Mouse (Mus musculus): Measurements from ENCODE around the gene Gtpbp8. TPM values are rescaled to one million over a fixed set of nuclear protein-coding genes. Genes with fewer than 3 reads are reported as not detected.

The Gtpbp8 gene
- polyA plus RNA-seq, 1 experiment = 16.9 TPM

DNA sequence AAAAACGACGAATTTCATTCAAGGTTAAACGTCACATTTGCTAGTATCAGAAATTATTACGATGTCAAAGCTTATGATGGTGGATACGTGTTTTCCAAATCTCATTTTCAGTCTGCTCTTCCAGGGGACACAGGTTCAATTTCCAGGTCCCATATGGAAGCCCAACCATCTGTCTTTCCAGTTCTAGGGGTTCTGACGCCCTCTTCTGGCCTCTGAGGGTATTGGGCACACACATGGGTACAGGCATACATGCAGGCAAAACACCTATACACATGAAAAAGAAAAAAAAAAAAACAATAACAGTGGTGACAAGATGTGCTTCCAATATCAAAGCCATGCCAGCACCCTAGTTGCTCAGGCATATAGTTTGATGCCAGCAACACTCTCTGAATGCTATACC lies 52.5 kb downstream of the Gtpbp8 start:
- TF ChIP-seq POLR2A (IDR thresholded peaks at IDR 0.05; ENCODE audit: extremely low read depth, insufficient read depth, low read length) = no peak
- H3K4me1 ChIP-seq (ENCODE audit: control insufficient read depth, insufficient read depth, low read length) = no peaks in the 10 kb centered on the region
- no peak overlapping the region for H3K27ac ChIP-seq (ENCODE audit: insufficient read depth, low read length)
- no peak overlapping the region for H3K4me3 ChIP-seq (ENCODE audit: insufficient read depth, low read length)

DNA sequence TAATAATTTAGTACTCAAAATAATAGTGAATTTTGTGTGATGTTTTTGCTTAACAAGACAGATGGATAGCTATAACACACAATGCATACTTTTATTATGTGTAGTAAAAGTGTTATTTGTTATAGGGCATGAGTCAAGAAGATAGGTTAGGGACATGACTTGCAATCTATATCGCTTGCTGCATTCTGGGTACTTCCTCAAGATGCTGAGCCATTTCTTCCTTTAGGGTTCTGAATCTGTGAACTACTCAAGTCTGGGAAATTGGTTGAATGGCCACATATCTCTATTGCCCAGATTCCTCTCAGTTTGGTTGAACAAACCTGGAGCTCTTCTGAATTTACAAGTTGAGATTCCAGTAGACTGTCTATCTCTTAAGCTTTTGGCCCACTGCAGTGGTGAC lies 53.6 kb downstream of the Gtpbp8 start:
- Histone ChIP-seq H3K4me3 (ENCODE audit: insufficient read depth, low read length) (no peak overlapping the region), H3K4me1 (ENCODE audit: control insufficient read depth, insufficient read depth, low read length) (no peaks in the 10 kb centered on the region), H3K27ac (ENCODE audit: insufficient read depth, low read length) (no peak overlapping the region)
- TF ChIP-seq POLR2A (IDR thresholded peaks at IDR 0.05; ENCODE audit: extremely low read depth, insufficient read depth, low read length) = no peak

DNA sequence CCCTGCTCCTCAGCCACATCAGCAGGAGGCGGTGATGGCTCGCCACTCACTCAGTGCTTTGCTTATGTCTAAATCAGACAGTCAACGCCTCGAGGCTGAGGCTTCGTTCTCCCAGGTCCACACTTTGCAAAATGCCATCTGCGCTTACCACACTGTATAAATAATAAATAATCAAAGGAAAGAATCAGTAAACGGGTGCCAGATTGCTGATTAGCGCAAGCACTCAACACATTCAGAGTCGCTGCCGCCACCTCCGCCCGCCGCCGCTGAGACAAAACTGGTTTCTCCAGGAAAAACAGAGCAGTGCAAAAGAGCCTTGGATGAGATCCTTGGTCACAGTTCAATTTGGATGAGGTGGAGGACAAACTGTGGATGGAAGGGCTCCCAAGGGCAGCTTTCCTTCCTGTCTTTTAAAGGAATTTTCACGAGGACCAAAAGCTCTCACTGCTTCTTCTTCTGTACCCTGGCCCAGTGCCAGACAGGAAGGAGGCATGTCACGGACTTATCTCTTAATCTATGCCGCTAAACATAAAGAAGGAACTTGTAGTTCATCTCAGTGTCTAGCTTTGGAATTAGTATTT lies 54.5 kb downstream of the Gtpbp8 start:
- H3K4me3 ChIP-seq (ENCODE audit: insufficient read depth, low read length) = no peak overlapping the region
- TF ChIP-seq POLR2A (IDR thresholded peaks at IDR 0.05; ENCODE audit: extremely low read depth, insufficient read depth, low read length) = no peak
- no peak for TF ChIP-seq CTCF (IDR thresholded peaks at IDR 0.05; ENCODE audit: extremely low read depth, insufficient read depth, low read length)
- H3K4me1 ChIP-seq (ENCODE audit: control insufficient read depth, insufficient read depth, low read length) = no peaks in the 10 kb centered on the region
- no peak overlapping the region for H3K27ac ChIP-seq (ENCODE audit: insufficient read depth, low read length)

DNA sequence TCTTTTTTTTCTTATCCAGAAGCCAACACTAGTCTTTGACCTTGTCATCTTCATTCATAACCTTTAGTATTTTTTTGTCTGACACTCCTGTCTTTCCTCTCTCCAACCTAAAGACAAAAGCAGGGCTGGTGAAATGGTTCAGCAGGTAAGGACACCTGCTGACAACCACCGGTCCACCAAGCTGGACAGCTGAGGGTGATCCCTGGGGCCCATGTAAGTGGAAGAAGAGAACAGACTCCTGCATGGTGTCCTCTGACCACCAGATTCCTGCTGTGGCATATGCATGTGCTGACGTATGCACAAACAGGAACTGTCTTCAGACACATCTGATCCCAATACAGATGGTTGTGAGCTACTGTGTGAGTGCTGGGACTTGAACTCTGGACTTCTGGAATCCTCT lies 55.1 kb downstream of the Gtpbp8 start:
- TF ChIP-seq POLR2A (IDR thresholded peaks at IDR 0.05; ENCODE audit: extremely low read depth, insufficient read depth, low read length) (no peak), CTCF (IDR thresholded peaks at IDR 0.05; ENCODE audit: extremely low read depth, insufficient read depth, low read length) (no peak)
- no peak overlapping the region for H3K27ac ChIP-seq (ENCODE audit: insufficient read depth, low read length)
- no peaks in the 10 kb centered on the region for H3K4me1 ChIP-seq (ENCODE audit: control insufficient read depth, insufficient read depth, low read length)
- H3K4me3 ChIP-seq (ENCODE audit: insufficient read depth, low read length) = no peak overlapping the region

DNA sequence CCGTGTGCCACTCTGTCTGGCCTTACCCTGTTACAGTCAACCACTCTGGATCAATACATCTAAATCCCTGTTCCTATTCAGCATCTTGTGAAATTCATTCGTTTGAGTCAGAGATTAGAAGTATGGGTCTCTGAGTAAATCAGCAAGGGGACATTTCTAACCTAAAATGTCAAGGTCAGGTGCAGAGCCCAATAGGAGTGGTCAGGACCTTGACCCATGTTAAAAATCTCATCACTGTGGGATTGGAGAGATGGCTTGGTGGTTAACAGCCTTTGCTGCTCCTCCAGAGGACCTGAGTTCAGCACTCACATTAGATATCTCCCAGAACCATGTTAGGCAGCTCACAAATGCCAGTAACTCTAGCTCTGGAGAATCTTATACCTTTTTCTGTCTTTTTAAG lies 55.7 kb downstream of the Gtpbp8 start:
- Histone ChIP-seq H3K27ac (ENCODE audit: insufficient read depth, low read length) (no peak overlapping the region), H3K4me3 (ENCODE audit: insufficient read depth, low read length) (no peak overlapping the region), H3K4me1 (ENCODE audit: control insufficient read depth, insufficient read depth, low read length) (no peaks in the 10 kb centered on the region)
- TF ChIP-seq POLR2A (IDR thresholded peaks at IDR 0.05; ENCODE audit: extremely low read depth, insufficient read depth, low read length) = no peak
- no peak for TF ChIP-seq CTCF (IDR thresholded peaks at IDR 0.05; ENCODE audit: extremely low read depth, insufficient read depth, low read length)

DNA sequence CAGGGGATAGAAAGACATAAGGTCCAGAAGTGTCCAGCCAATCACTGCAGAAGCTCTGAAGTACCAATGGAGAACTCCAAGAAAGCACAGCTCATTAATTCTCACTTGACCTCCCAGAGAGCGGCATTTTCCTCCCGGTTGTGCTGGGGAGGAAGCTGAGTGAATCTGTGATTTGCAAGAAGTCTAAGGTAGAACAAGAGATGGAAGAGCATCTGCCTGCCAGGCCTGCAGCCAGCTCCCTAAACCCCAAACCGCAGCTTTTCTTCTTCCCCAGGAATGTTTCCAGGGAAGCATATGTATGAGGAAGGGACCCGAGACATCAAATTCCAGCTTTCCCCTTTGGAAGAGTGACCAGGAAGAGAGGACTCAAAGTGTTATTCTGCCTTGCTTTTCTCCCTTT lies 57.7 kb downstream of the Gtpbp8 start:
- Histone ChIP-seq H3K4me1 (ENCODE audit: control insufficient read depth, insufficient read depth, low read length) (no peaks in the 10 kb centered on the region), H3K4me3 (ENCODE audit: insufficient read depth, low read length) (no peak overlapping the region), H3K27ac (ENCODE audit: insufficient read depth, low read length) (no peak overlapping the region)
- TF ChIP-seq CTCF (IDR thresholded peaks at IDR 0.05; ENCODE audit: extremely low read depth, insufficient read depth, low read length) = no peak
- TF ChIP-seq POLR2A (IDR thresholded peaks at IDR 0.05; ENCODE audit: extremely low read depth, insufficient read depth, low read length) = no peak

DNA sequence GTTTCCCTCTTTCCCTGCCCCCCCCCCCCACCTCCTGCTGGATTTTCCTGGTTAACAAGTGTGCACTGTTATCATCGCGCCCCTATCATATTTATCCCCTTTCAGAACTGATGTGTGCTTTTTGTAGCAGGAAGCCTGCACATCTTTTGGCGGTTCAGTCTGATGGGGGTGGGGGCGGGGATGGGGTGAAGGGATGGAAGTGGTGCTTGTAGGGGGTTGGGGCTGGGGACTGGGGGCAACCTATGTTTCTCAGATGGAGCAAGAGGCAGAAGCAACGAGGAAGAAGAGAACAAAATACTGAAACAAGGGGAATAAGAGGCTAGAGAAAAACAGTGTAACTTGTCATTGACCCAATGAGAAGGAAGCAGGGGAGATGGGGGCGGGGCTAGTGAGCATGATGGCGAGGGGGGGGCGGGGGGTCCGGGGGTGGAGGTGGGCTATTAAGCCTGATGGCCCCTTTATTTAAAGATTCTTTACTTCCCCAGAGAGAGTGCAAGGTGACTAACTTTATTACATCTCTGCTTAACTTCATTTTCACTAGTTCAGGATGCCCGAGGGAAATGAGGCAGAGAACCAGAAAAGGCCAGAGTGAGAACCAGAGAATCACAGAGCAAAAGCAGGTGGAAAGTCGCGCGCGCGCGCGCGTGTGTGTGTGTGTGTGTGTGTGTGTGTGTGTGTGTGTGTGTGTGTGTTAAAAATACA lies 58.3 kb downstream of the Gtpbp8 start:
- no peak overlapping the region for H3K4me3 ChIP-seq (ENCODE audit: insufficient read depth, low read length)
- no peak overlapping the region for H3K27ac ChIP-seq (ENCODE audit: insufficient read depth, low read length)
- H3K4me1 ChIP-seq (ENCODE audit: control insufficient read depth, insufficient read depth, low read length) = no peaks in the 10 kb centered on the region
- no peak for TF ChIP-seq POLR2A (IDR thresholded peaks at IDR 0.05; ENCODE audit: extremely low read depth, insufficient read depth, low read length)
- TF ChIP-seq CTCF (IDR thresholded peaks at IDR 0.05; ENCODE audit: extremely low read depth, insufficient read depth, low read length) = no peak

DNA sequence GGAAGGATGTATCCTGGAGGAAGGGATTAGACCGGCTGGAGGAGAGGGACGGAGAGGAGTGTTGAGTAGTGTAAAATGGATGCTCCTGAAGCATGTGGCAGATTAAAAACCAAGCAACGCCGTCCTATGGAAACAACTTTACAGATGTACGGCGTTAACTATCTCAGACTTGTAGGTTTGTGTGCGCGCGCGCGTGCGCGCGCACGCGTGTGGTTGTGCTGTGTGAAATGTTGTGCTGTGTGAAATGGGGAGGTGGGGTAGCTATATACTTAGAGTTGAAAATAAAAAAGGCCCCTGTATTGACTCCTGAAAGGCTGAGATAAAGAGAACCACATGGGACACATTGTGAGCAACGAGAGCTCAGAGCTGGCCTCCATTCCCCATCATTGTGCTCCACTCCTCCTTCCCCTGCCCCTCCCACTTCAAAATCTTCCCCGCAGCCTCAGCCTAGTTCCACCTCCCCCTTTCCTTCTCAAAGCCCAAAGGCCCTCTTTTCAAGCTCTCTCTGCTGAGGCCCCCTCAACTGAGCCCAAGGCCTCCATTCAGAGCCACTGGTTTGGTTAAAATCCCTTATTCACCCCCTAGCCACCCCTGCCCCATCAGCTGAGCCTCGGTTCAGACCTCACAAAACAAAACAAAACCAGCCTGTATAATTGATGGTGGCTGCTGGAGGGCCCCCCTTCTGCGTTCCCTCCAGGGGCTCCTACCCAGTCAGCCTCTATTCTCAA lies 59.0 kb downstream of the Gtpbp8 start:
- H3K4me1 ChIP-seq (ENCODE audit: control insufficient read depth, insufficient read depth, low read length) = no peaks in the 10 kb centered on the region
- no peak overlapping the region for H3K4me3 ChIP-seq (ENCODE audit: insufficient read depth, low read length)
- H3K27ac ChIP-seq (ENCODE audit: insufficient read depth, low read length) = no peak overlapping the region
- TF ChIP-seq CTCF (IDR thresholded peaks at IDR 0.05; ENCODE audit: extremely low read depth, insufficient read depth, low read length) = no peak
- TF ChIP-seq POLR2A (IDR thresholded peaks at IDR 0.05; ENCODE audit: extremely low read depth, insufficient read depth, low read length) = no peak

Other genes with a start within 250 kb of the Gtpbp8 start
- 14.2 and 14.3 TPM in 2 replicates for gene Boc, start 187.5 kb downstream of the Gtpbp8 start, polyA plus RNA-seq (2012; rRNA removed)
- 3.4 and 3.5 TPM in 2 replicates for gene Nepro, start 22.1 kb downstream of the Gtpbp8 start, polyA plus RNA-seq (2012; rRNA removed)
- 0.62 and 0.75 TPM in 2 replicates for gene Cd200r1, start 19.4 kb upstream of the Gtpbp8 start, polyA plus RNA-seq (2012; rRNA removed)
- 0.64 and 0.88 TPM in 2 replicates for gene Cd200r4, start 65.4 kb upstream of the Gtpbp8 start, polyA plus RNA-seq (2012; rRNA removed)
- not detected in 2 replicates for gene Cd200r2, start 120.7 kb upstream of the Gtpbp8 start, polyA plus RNA-seq (2012; rRNA removed)
- gene Cd200r3, start 197.3 kb upstream of the Gtpbp8 start, polyA plus RNA-seq (2012; rRNA removed) = not detected in 2 replicates

All from cortical plate, adult 2 months (tissue).